Mouse (Mus musculus): ENCODE results near the gene Zic1.

- TF ChIP-seq CTCF (IDR thresholded peaks at IDR 0.05) (no peak), EP300 (IDR thresholded peaks at IDR 0.05) (no peak)
These were observed 35.0 kb upstream of the Zic1 start for GRCm38 (mm10) chr9:91400482-91401093.
